Mouse (Mus musculus) myocyte (in vitro differentiated cells): ENCODE measurements around the gene Plaa. TPM values are rescaled to one million over a fixed set of nuclear protein-coding genes. Genes with fewer than 3 reads are reported as not detected.

ENCODE experiments used
- H3K27me3 ChIP-seq: one replicate; pipeline ENCODE4 v1.6.1; 2011; ENCODE audit not compliant: control insufficient read depth, insufficient read depth, insufficient read length
- H3K36me3 ChIP-seq: one replicate; pipeline ENCODE4 v1.6.1; 2011; ENCODE audit not compliant: control insufficient read depth, insufficient read depth
- H3K4me2 ChIP-seq: one replicate; pipeline ENCODE4 v1.6.1; 2011; ENCODE audit warnings: low read depth, control low read depth
- H3K4me3 ChIP-seq: one replicate; pipeline ENCODE4 v1.5.1; 2011; ENCODE audit warnings: mild to moderate bottlenecking, control low read depth, moderate library complexity
- H3K79me2 ChIP-seq: one replicate; pipeline ENCODE4 v1.6.1; 2011; ENCODE audit not compliant: control insufficient read depth, insufficient read depth
- H3ac ChIP-seq: one replicate; pipeline ENCODE4 v1.6.1; 2011; ENCODE audit not compliant: control insufficient read depth, insufficient read length
- CEBPB ChIP-seq: IDR thresholded peaks from 2 replicates; pipeline ENCODE4 v1.6.1; 2011; ENCODE audit warnings: mild to moderate bottlenecking, moderate library complexity; ENCODE audit not compliant: poor library complexity, insufficient read depth, severe bottlenecking
- E2F4 ChIP-seq: IDR thresholded peaks from one replicate; pipeline ENCODE4 v1.6.1; 2011; ENCODE audit warnings: mild to moderate bottlenecking, control low read depth, moderate library complexity; ENCODE audit not compliant: insufficient read depth
- MAX ChIP-seq: IDR thresholded peaks from one replicate; pipeline ENCODE4 v1.6.1; 2011; ENCODE audit warnings: low read depth, mild to moderate bottlenecking, control low read depth
- MYOD1 ChIP-seq, 3 experiments: IDR thresholded peaks; one replicate each; pipeline ENCODE4 v1.6.1; 2011; ENCODE audit warnings: control low read depth in 2 of 3, low read depth in 2 of 3, mild to moderate bottlenecking in 2 of 3, moderate library complexity in 1 of 3; ENCODE audit not compliant: insufficient read length in 2 of 3, control insufficient read depth in 1 of 3
- MYOG ChIP-seq, 3 experiments: IDR thresholded peaks; one replicate each; pipeline ENCODE4 v1.6.1; 2011; ENCODE audit warnings: control low read depth in 2 of 3, low read depth in 2 of 3, mild to moderate bottlenecking in 2 of 3; ENCODE audit not compliant: insufficient read length in 2 of 3, control insufficient read depth in 1 of 3, insufficient read depth in 1 of 3
- POLR2A ChIP-seq: IDR thresholded peaks from one replicate; pipeline ENCODE4 v1.6.1; 2011; ENCODE audit warnings: low read depth, mild to moderate bottlenecking, control low read depth, moderate library complexity; ENCODE audit not compliant: insufficient read length
- POLR2AphosphoS2 ChIP-seq: IDR thresholded peaks from one replicate; pipeline ENCODE4 v1.6.1; 2011; ENCODE audit warnings: low read depth, control low read depth; ENCODE audit not compliant: insufficient read length
- REST ChIP-seq: IDR thresholded peaks from one replicate; pipeline ENCODE4 v1.6.1; 2011; ENCODE audit warnings: mild to moderate bottlenecking, control low read depth, moderate library complexity; ENCODE audit not compliant: insufficient read depth, insufficient read length
- SRF ChIP-seq: IDR thresholded peaks from one replicate; pipeline ENCODE4 v1.6.1; 2011; ENCODE audit warnings: low read depth; ENCODE audit not compliant: control insufficient read depth, insufficient read length
- TCF12 ChIP-seq: IDR thresholded peaks from one replicate; pipeline ENCODE4 v1.6.1; 2011; ENCODE audit warnings: mild to moderate bottlenecking, control low read depth; ENCODE audit not compliant: poor library complexity, insufficient read depth, severe bottlenecking
- TCF3 ChIP-seq: IDR thresholded peaks from one replicate; pipeline ENCODE4 v1.6.1; 2011; ENCODE audit warnings: low read depth, control low read depth; ENCODE audit not compliant: insufficient read length
- USF1 ChIP-seq: IDR thresholded peaks from one replicate; pipeline ENCODE4 v1.6.1; 2011; ENCODE audit warnings: low read depth, mild to moderate bottlenecking, control low read depth, moderate library complexity
- polyA plus RNA-seq: library from polyadenylated mRNA; unstranded; fragments of >200 nt; fragmentation: generic; extraction: Trizol; gene quantifications from one replicate; pipeline ENCODE4 v1.2.1, GENCODE M21; 2012; ENCODE audit warnings: missing spikeins

Gene Plaa
- polyA plus RNA-seq, 1 experiment: 22.8 TPM

GRCm38 (mm10) chr4:94543041-94543440 lies 60.0 kb downstream of the Plaa start:
- H3ac ChIP-seq: no peak overlapping the region
- H3K79me2 ChIP-seq: no peaks in the 10 kb centered on the region
- H3K27me3 ChIP-seq: no peaks in the 10 kb centered on the region
- H3K4me2 ChIP-seq: no peak overlapping the region
- H3K36me3 ChIP-seq: peaks cover 17% of the 10 kb centered on the region
- no peak overlapping the region for H3K4me3 ChIP-seq
- TF ChIP-seq MYOD1 (IDR thresholded peaks at IDR 0.05; ENCODE audit: control insufficient read depth in 1 of 3, insufficient read length in 2 of 3, low read depth in 2 of 3): no peak
- TF ChIP-seq TCF3: no peak
- TF ChIP-seq POLR2AphosphoS2: no peak
- TF ChIP-seq TCF12: no peak
- no peak for TF ChIP-seq CEBPB
- TF ChIP-seq E2F4: no peak
- TF ChIP-seq REST: no peak
- TF ChIP-seq MAX: no peak
- no peak for TF ChIP-seq SRF
- no peak for TF ChIP-seq POLR2A
- TF ChIP-seq MYOG (IDR thresholded peaks at IDR 0.05; ENCODE audit: control insufficient read depth in 1 of 3, insufficient read depth in 1 of 3, insufficient read length in 2 of 3, low read depth in 2 of 3): no peak
- no peak for TF ChIP-seq USF1

GRCm38 (mm10) chr4:94533205-94533604 lies 69.8 kb downstream of the Plaa start:
- Histone ChIP-seq H3K36me3 (peaks cover 6% of the 10 kb centered on the region), H3K4me3 (no peak overlapping the region), H3K27me3 (no peaks in the 10 kb centered on the region), H3ac (no peak overlapping the region), H3K4me2 (no peak overlapping the region), H3K79me2 (no peaks in the 10 kb centered on the region)
- TF ChIP-seq TCF12: no peak
- TF ChIP-seq CEBPB: no peak
- no peak for TF ChIP-seq POLR2A
- TF ChIP-seq MAX: no peak
- no peak for TF ChIP-seq POLR2AphosphoS2
- no peak for TF ChIP-seq SRF
- no peak for TF ChIP-seq REST
- no peak for TF ChIP-seq E2F4
- TF ChIP-seq MYOG (IDR thresholded peaks at IDR 0.05; ENCODE audit: control insufficient read depth in 1 of 3, insufficient read depth in 1 of 3, insufficient read length in 2 of 3, low read depth in 2 of 3): no peak
- TF ChIP-seq MYOD1 (IDR thresholded peaks at IDR 0.05; ENCODE audit: control insufficient read depth in 1 of 3, insufficient read length in 2 of 3, low read depth in 2 of 3): no peak
- TF ChIP-seq USF1: no peak
- TF ChIP-seq TCF3: no peak

GRCm38 (mm10) chr4:94529448-94529847 lies 73.6 kb downstream of the Plaa start:
- H3K79me2 ChIP-seq: no peaks in the 10 kb centered on the region
- no peak overlapping the region for H3K4me3 ChIP-seq
- no peak overlapping the region for H3K4me2 ChIP-seq
- no peaks in the 10 kb centered on the region for H3K36me3 ChIP-seq
- no peaks in the 10 kb centered on the region for H3K27me3 ChIP-seq
- TF ChIP-seq CEBPB (no peak), POLR2A (no peak), TCF12 (no peak), SRF (no peak), USF1 (no peak), MAX (no peak), MYOG (IDR thresholded peaks at IDR 0.05; ENCODE audit: control insufficient read depth in 1 of 3, insufficient read depth in 1 of 3, insufficient read length in 2 of 3, low read depth in 2 of 3) (no peak), POLR2AphosphoS2 (no peak), REST (no peak), TCF3 (no peak), MYOD1 (IDR thresholded peaks at IDR 0.05; ENCODE audit: control insufficient read depth in 1 of 3, insufficient read length in 2 of 3, low read depth in 2 of 3) (no peak), E2F4 (no peak)
- no peak overlapping the region for H3ac ChIP-seq

GRCm38 (mm10) chr4:94523321-94523720 lies 79.7 kb downstream of the Plaa start:
- no peak overlapping the region for H3K4me2 ChIP-seq
- no peaks in the 10 kb centered on the region for H3K27me3 ChIP-seq
- H3K36me3 ChIP-seq: peaks cover 10% of the 10 kb centered on the region
- no peaks in the 10 kb centered on the region for H3K79me2 ChIP-seq
- no peak overlapping the region for H3ac ChIP-seq
- H3K4me3 ChIP-seq: no peak overlapping the region
- TF ChIP-seq MAX (no peak), POLR2AphosphoS2 (no peak), E2F4 (no peak)

GRCm38 (mm10) chr4:94517631-94518030 lies 85.4 kb downstream of the Plaa start:
- Histone ChIP-seq H3ac (no peak overlapping the region), H3K27me3 (no peaks in the 10 kb centered on the region), H3K4me3 (no peak overlapping the region), H3K79me2 (no peaks in the 10 kb centered on the region), H3K4me2 (no peak overlapping the region), H3K36me3 (peaks cover 17% of the 10 kb centered on the region)
- TF ChIP-seq USF1 (no peak), TCF3 (no peak), SRF (no peak), TCF12 (no peak), POLR2A (no peak), MAX (no peak), REST (no peak), MYOD1 (IDR thresholded peaks at IDR 0.05; ENCODE audit: control insufficient read depth in 1 of 3, insufficient read length in 2 of 3, low read depth in 2 of 3) (no peak), POLR2AphosphoS2 (no peak), E2F4 (no peak), MYOG (IDR thresholded peaks at IDR 0.05; ENCODE audit: control insufficient read depth in 1 of 3, insufficient read depth in 1 of 3, insufficient read length in 2 of 3, low read depth in 2 of 3) (no peak), CEBPB (no peak)
